Comparison of ENCODE assay signal across 19 mouse cellular contexts in genomic region chr2:157881939-157882338, GRCm38 (mm10). TPM values are rescaled to one million over a fixed set of nuclear protein-coding genes. Genes with fewer than 3 reads are reported as not detected.
DNase-seq lines count a peak whose midpoint lies in the region; ATAC-seq lines count a peak whose summit lies in the region.
"Had no signal": no experiment of that assay in that cellular context is flagged by ENCODE, and none has a peak within 500 bp of the region (broad histone marks: within the 10 kb centered on the region; RNA-seq: fewer than 3 reads in every experiment).

No protein-coding gene starts in this region.

- ATAC-seq in heart, embryonic 11.5 days (replicated peaks; ENCODE audit: insufficient number of reproducible peaks, low FRiP score, low TSS enrichment), result no peak
- ATAC-seq in neural tube, embryonic 12.5 days (ENCODE audit: low FRiP score, low read depth), result peak; percentile 44

- H3K4me2 ChIP-seq in heart, embryonic 11.5 days, result peak overlapping the region; percentile 25; the same call in 1 of the 2 replicates
- no peak overlapping the region; the same call in 1 of the 2 replicates for H3K4me2 ChIP-seq in neural tube, embryonic 12.5 days (replicated peaks)
- H3K4me2 ChIP-seq: liver, embryonic 15.5 days; stomach, embryonic 15.5 days had no signal

- no peak overlapping the region for H3K4me3 ChIP-seq in heart, embryonic 11.5 days (ENCODE audit: low read depth, low read length)
- H3K4me3 ChIP-seq in neural tube, embryonic 12.5 days, result no peak overlapping the region
- H3K4me3 ChIP-seq: layer of hippocampus, adult 2 months; liver, embryonic 15.5 days; stomach, embryonic 15.5 days had no signal

- H3K9me3 ChIP-seq in heart, embryonic 11.5 days (replicated peaks; ENCODE audit: control insufficient read depth, low read length), result no peaks in the 10 kb centered on the region
- no peaks in the 10 kb centered on the region for H3K9me3 ChIP-seq in neural tube, embryonic 12.5 days
- H3K9me3 ChIP-seq: G1E; liver, embryonic 15.5 days; stomach, embryonic 15.5 days had no signal

- no peak for DNase-seq in heart, postnatal 4 days
- no peak for DNase-seq in neural tube, embryonic 10.5 days (ENCODE audit: extremely low spot score, low spot score)
- DNase-seq in mesoderm, embryonic 11.5 days (ENCODE audit: low read depth, low spot score), result peak; percentile 65
- DNase-seq in MN1 (ENCODE audit: low spot score) (no peak), adipocyte (ENCODE audit: low spot score) (no peak)
- DNase-seq in kidney, postnatal 25 days, result no peak
- DNase-seq: cerebellum, adult 11 months; gastrocnemius, postnatal 14 days; kidney, adult 9 months; thymus, postnatal 25 days had no signal

- H3K27me3 ChIP-seq in heart, embryonic 11.5 days (ENCODE audit: control insufficient read depth, insufficient read depth, low read length), result peaks cover 12% of the 10 kb centered on the region
- H3K27me3 ChIP-seq in neural tube, embryonic 12.5 days (replicated peaks), result 0 out of 2 replicates have a peak, but pooled peaks cover 12% of the 10 kb centered on the region
- H3K27me3 ChIP-seq: liver, embryonic 15.5 days; stomach, embryonic 15.5 days had no signal

- no peak overlapping the region for H3K27ac ChIP-seq in heart, embryonic 11.5 days (ENCODE audit: low read depth, low read length)
- no peak overlapping the region for H3K27ac ChIP-seq in neural tube, embryonic 12.5 days
- H3K27ac ChIP-seq: layer of hippocampus, adult 2 months; liver, embryonic 15.5 days; stomach, embryonic 15.5 days had no signal

- H3K9ac ChIP-seq in heart, embryonic 11.5 days (ENCODE audit: low read depth, low read length), result no peak overlapping the region
- H3K9ac ChIP-seq in neural tube, embryonic 12.5 days, result no peak overlapping the region
- H3K9ac ChIP-seq: liver, embryonic 15.5 days; stomach, embryonic 15.5 days had no signal

- H3K4me1 ChIP-seq in heart, embryonic 11.5 days (ENCODE audit: control insufficient read depth, insufficient read depth, low read length), result peaks cover 24% of the 10 kb centered on the region
- peaks cover 36% of the 10 kb centered on the region for H3K4me1 ChIP-seq in neural tube, embryonic 12.5 days
- H3K4me1 ChIP-seq: liver, embryonic 15.5 days had no signal

- H3K36me3 ChIP-seq in heart, embryonic 11.5 days (ENCODE audit: control insufficient read depth, insufficient read depth, low read length), result no peaks in the 10 kb centered on the region
- H3K36me3 ChIP-seq in neural tube, embryonic 12.5 days, result peaks cover 21% of the 10 kb centered on the region

- 30% methylated on average over 11 of the region's 11 CpGs for WGBS in heart, embryonic 11.5 days (ENCODE audit: insufficient replicate concordance)
- 6% methylated on average over 11 of the region's 11 CpGs for WGBS in neural tube, embryonic 12.5 days

RNA-seq across cellular contexts. Expression of gene Vstm2l, which starts 32.5 kb away (rescaled TPM):
- polyA plus RNA-seq in heart, embryonic 11.5 days (2014; fragmentation: Nextera tagmentation; extraction: Ambion mirVana), result 0.34 and 0.42 TPM in 2 replicates
- total RNA-seq in heart, postnatal 4 days (2021), result under 1 TPM in 1 of 2 experiments, not detected in 1; 0.32 TPM
- 21.8 and 23.2 TPM in 2 replicates for polyA plus RNA-seq in neural tube, embryonic 12.5 days (2016; fragmentation: Nextera tagmentation; extraction: Ambion mirVana)
- total RNA-seq: G1E; gastrocnemius, postnatal 14 days; megakaryocyte-erythroid progenitor cell, adult 5-6 weeks had no signal
- polyA plus RNA-seq: C2C12; G1E; heart, embryonic 16.5 days; liver, embryonic 15.5 days had no signal

Comparison
In these comparisons a context has a peak if more than half of its experiments do, and no peak if none do; other contexts are left out.
1. RNA of gene Vstm2l, which starts 32.5 kb away (polyA plus RNA-seq): 21.8 to 23.2 TPM in neural tube, embryonic 12.5 days; 0.34 to 0.42 TPM in heart, embryonic 11.5 days; every median in the first group is over 10 times any median in the second.